Mouse (Mus musculus) hematopoietic multipotent progenitor cell, adult 10-12 weeks (in vitro differentiated cells): ENCODE results near the gene Irak1bp1. TPM values are rescaled to one million over a fixed set of nuclear protein-coding genes. Genes with fewer than 3 reads are reported as not detected.

ENCODE experiments used
- polyA plus RNA-seq: library from polyadenylated mRNA; stranded (reverse); fragments of >175 nt; gene quantifications from 2 replicates; pipeline ENCODE4 v1.2.3, GENCODE M21; 2012; ENCODE audit warnings: low replicate concordance

Irak1bp1 gene
- polyA plus RNA-seq, result 0.54 and 0.71 TPM in 2 replicates

DNA sequence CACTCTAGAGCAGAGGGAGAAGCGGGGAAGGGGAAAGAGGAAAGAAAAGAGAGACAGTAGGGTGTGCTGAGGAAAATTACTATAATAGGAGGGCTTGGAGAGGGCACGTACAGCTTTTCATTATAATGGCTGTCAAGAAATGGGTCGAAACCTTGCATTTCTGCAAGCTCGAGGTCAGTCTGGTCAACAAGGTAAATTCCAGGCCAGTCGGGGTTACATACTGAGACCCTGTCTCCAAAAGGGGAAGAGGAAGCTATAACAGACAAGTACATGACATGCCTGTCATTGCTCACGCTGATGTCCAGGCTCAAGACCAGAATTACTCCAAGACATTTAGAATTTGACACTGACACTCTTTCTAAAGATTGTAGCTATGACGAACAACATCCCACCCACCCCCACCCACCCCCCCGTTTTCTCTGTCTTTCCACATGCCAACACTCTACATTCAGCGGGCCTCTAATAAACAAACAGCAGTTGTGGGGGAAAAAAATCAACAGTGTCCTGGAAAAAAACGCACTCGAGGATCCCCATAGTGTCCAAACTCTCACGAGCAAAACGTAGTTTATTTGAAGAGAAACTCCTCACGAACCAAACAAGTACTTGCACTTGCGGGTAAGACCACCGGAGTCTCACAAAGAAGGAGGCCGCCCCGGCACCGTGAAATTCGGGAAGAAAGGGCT lies at the start of gene Irak1bp1:
Gene Irak1bp1 (plus strand): TSS at position 534 of the 683 bp plus-strand sequence.

Other genes starting within 250 kb of the Irak1bp1 start
- 8.7 and 18.0 TPM in 2 replicates for gene Phip, start 146.0 kb downstream of the Irak1bp1 start, polyA plus RNA-seq